14 mouse cellular contexts compared by ENCODE assay signal in genomic region chr4:8956312-8957022, GRCm38 (mm10).
DNase-seq lines count a peak whose midpoint lies in the region; ATAC-seq and TF ChIP-seq lines count a peak whose summit lies in the region.
"Had no signal": no experiment of that assay in that cellular context is flagged by ENCODE, and none has a peak within 500 bp of the region (broad histone marks: within the 10 kb centered on the region; RNA-seq: fewer than 3 reads in every experiment).

No protein-coding gene starts in this region.

- peak; percentile 35 for DNase-seq in embryo, embryonic 10.5 days (ENCODE audit: low spot score)
- DNase-seq in embryo, embryonic 10 days (ENCODE audit: low spot score) = no peak
- peak; percentile 9 for DNase-seq in hindbrain, postnatal 0 days (ENCODE audit: low spot score)
- no peak for DNase-seq in layer of hippocampus, postnatal 36 days
- DNase-seq in frontal cortex, postnatal 25 days (ENCODE audit: low spot score in 2 of 2) = no peak
- DNase-seq: gastrocnemius, postnatal 10 days; kidney, postnatal 36 days had no signal

- H3K4me1 ChIP-seq in forebrain, embryonic 13.5 days = peaks cover 48% of the 10 kb centered on the region
- H3K4me1 ChIP-seq in hindbrain, postnatal 0 days (ENCODE audit: insufficient read depth, low read length) = peaks cover 19% of the 10 kb centered on the region; the same call in 1 of the 2 replicates
- peaks cover 48% of the 10 kb centered on the region for H3K4me1 ChIP-seq in neural tube, embryonic 12.5 days
- H3K4me1 ChIP-seq in intestine, embryonic 16.5 days (ENCODE audit: control insufficient read depth, insufficient read depth, low read length) = peaks cover 24% of the 10 kb centered on the region

- WGBS in forebrain, embryonic 13.5 days = 38% methylated on average over 9 of the region's 9 CpGs
- 48% methylated on average over 9 of the region's 9 CpGs for whole genome bisulfite sequencing in hindbrain, postnatal 0 days
- WGBS in neural tube, embryonic 12.5 days = 21% methylated on average over 9 of the region's 9 CpGs
- 55% methylated on average over 9 of the region's 9 CpGs for WGBS in intestine, embryonic 16.5 days

- H3K9me3 ChIP-seq in forebrain, embryonic 13.5 days (replicated peaks) = 0 out of 2 replicates have a peak, but pooled peaks cover 7% of the 10 kb centered on the region
- no peaks in the 10 kb centered on the region for H3K9me3 ChIP-seq in hindbrain, postnatal 0 days (ENCODE audit: low read length)
- H3K9me3 ChIP-seq in neural tube, embryonic 12.5 days = no peaks in the 10 kb centered on the region
- H3K9me3 ChIP-seq in intestine, embryonic 16.5 days (ENCODE audit: control insufficient read depth, low read length) = no peaks in the 10 kb centered on the region
- H3K9me3 ChIP-seq: heart, embryonic 15.5 days; intestine, embryonic 15.5 days had no signal

- peak; percentile 54 for ATAC-seq in forebrain, embryonic 13.5 days
- ATAC-seq in hindbrain, postnatal 0 days = peak; percentile 52; the same call in 1 of the 2 replicates
- peak; percentile 37; the same call in 1 of the 2 replicates for ATAC-seq in neural tube, embryonic 12.5 days (ENCODE audit: low FRiP score, low read depth)
- no peak for ATAC-seq in intestine, embryonic 16.5 days
- ATAC-seq: activated CD4-positive, CD25-positive, alpha-beta regulatory T cell, adult 4 months; intestine, embryonic 15.5 days had no signal

- H3K4me3 ChIP-seq in forebrain, embryonic 13.5 days = no peak overlapping the region
- H3K4me3 ChIP-seq in hindbrain, postnatal 0 days (ENCODE audit: low read length) = no peak overlapping the region
- H3K4me3 ChIP-seq in neural tube, embryonic 12.5 days = no peak overlapping the region
- H3K4me3 ChIP-seq in intestine, embryonic 16.5 days (ENCODE audit: low read length) = no peak overlapping the region
- H3K4me3 ChIP-seq: erythroblast, embryonic 14.5 days; heart, embryonic 15.5 days; intestine, embryonic 15.5 days had no signal

- H3K9ac ChIP-seq in forebrain, embryonic 13.5 days = no peak overlapping the region
- H3K9ac ChIP-seq in hindbrain, postnatal 0 days (replicated peaks; ENCODE audit: low read length) = no peak overlapping the region
- H3K9ac ChIP-seq in neural tube, embryonic 12.5 days = no peak overlapping the region
- no peak overlapping the region for H3K9ac ChIP-seq in intestine, embryonic 16.5 days (ENCODE audit: low read depth, low read length)
- H3K9ac ChIP-seq: heart, embryonic 15.5 days; intestine, embryonic 15.5 days had no signal

- TF ChIP-seq CTCF in hindbrain, postnatal 0 days (IDR thresholded peaks at IDR 0.05; ENCODE audit: low read depth) = no peak

- H3K36me3 ChIP-seq in forebrain, embryonic 13.5 days (ENCODE audit: poor library complexity, severe bottlenecking) = no peaks in the 10 kb centered on the region
- no peaks in the 10 kb centered on the region for H3K36me3 ChIP-seq in hindbrain, postnatal 0 days (ENCODE audit: insufficient read depth, low read length)
- H3K36me3 ChIP-seq in neural tube, embryonic 12.5 days = no peaks in the 10 kb centered on the region
- no peaks in the 10 kb centered on the region for H3K36me3 ChIP-seq in intestine, embryonic 16.5 days (ENCODE audit: control insufficient read depth, insufficient read depth, low read length)
- H3K36me3 ChIP-seq: heart, embryonic 15.5 days; intestine, embryonic 15.5 days had no signal

- no peak overlapping the region; the same call in 1 of the 2 replicates for H3K4me2 ChIP-seq in forebrain, embryonic 13.5 days
- no peak overlapping the region for H3K4me2 ChIP-seq in hindbrain, postnatal 0 days (ENCODE audit: low read depth, low read length)
- no peak overlapping the region for H3K4me2 ChIP-seq in neural tube, embryonic 12.5 days (replicated peaks)
- no peak overlapping the region for H3K4me2 ChIP-seq in intestine, embryonic 16.5 days (ENCODE audit: low read depth, low read length)
- H3K4me2 ChIP-seq: heart, embryonic 15.5 days; intestine, embryonic 15.5 days had no signal

- peak overlapping the region; percentile 65 for H3K27ac ChIP-seq in forebrain, embryonic 13.5 days
- no peak overlapping the region for H3K27ac ChIP-seq in hindbrain, postnatal 0 days
- peak overlapping the region; percentile 50 for H3K27ac ChIP-seq in neural tube, embryonic 12.5 days
- H3K27ac ChIP-seq in intestine, embryonic 16.5 days (ENCODE audit: low read length) = no peak overlapping the region
- H3K27ac ChIP-seq: heart, embryonic 15.5 days had no signal

- H3K27me3 ChIP-seq in forebrain, embryonic 13.5 days = 0 out of 2 replicates have a peak, but pooled peaks cover 2% of the 10 kb centered on the region
- H3K27me3 ChIP-seq in hindbrain, postnatal 0 days (ENCODE audit: insufficient read depth, low read length) = no peaks in the 10 kb centered on the region
- H3K27me3 ChIP-seq in neural tube, embryonic 12.5 days (replicated peaks) = no peaks in the 10 kb centered on the region
- H3K27me3 ChIP-seq in intestine, embryonic 16.5 days (replicated peaks; ENCODE audit: control insufficient read depth, insufficient read depth, low read length) = no peaks in the 10 kb centered on the region
- H3K27me3 ChIP-seq: heart, embryonic 15.5 days; intestine, embryonic 15.5 days had no signal

Comparison
In these comparisons a context has a peak if more than half of its experiments do, and no peak if none do; other contexts are left out.
1. DNase-seq: peak in embryo, embryonic 10.5 days (single experiment) and hindbrain, postnatal 0 days (single experiment); none in embryo, embryonic 10 days (single experiment), layer of hippocampus, postnatal 36 days (0 of 2) and frontal cortex, postnatal 25 days (0 of 2).
2. H3K27ac ChIP-seq: peak in forebrain, embryonic 13.5 days (single experiment) and neural tube, embryonic 12.5 days (single experiment); none in hindbrain, postnatal 0 days (single experiment) and intestine, embryonic 16.5 days (single experiment).